Mouse (Mus musculus) bone marrow macrophage, adult 2 months (primary cell): Measurements from ENCODE around the gene Fntb. TPM values are rescaled to one million over a fixed set of nuclear protein-coding genes. Genes with fewer than 3 reads are reported as not detected.
A peak's percentile ranks its signal among the peaks of the same experiment; 100 is the strongest.

ENCODE experiments used
- H3K27ac ChIP-seq: 2 replicates; pipeline ENCODE4 v1.5.1; 2012; ENCODE audit warnings: low read depth, low read length; ENCODE audit not compliant: insufficient read depth
- H3K4me1 ChIP-seq: 2 replicates; pipeline ENCODE4 v1.6.1; 2012; ENCODE audit warnings: low read length; ENCODE audit not compliant: control insufficient read depth, insufficient read depth
- H3K4me3 ChIP-seq: 2 replicates; pipeline ENCODE4 v1.5.1; 2012; ENCODE audit warnings: mild to moderate bottlenecking, low read length, moderate library complexity; ENCODE audit not compliant: insufficient read depth
- CTCF ChIP-seq: IDR thresholded peaks from 2 replicates; pipeline ENCODE4 v1.5.1; 2012; ENCODE audit warnings: low read depth, mild to moderate bottlenecking, low read length, moderate library complexity
- POLR2A ChIP-seq: IDR thresholded peaks from 2 replicates; pipeline ENCODE4 v1.6.1; 2012; ENCODE audit warnings: mild to moderate bottlenecking, low read depth, low read length, borderline replicate concordance
- polyA plus RNA-seq: library from polyadenylated mRNA; stranded (reverse); fragments of >200 nt; gene quantifications from 2 replicates; pipeline ENCODE4 v1.2.4, GENCODE M21; 2012; ENCODE audit not compliant: missing spikeins, insufficient read depth, insufficient read length

Fntb gene
- polyA plus RNA-seq, 1 experiment: 5.5 TPM

DNA sequence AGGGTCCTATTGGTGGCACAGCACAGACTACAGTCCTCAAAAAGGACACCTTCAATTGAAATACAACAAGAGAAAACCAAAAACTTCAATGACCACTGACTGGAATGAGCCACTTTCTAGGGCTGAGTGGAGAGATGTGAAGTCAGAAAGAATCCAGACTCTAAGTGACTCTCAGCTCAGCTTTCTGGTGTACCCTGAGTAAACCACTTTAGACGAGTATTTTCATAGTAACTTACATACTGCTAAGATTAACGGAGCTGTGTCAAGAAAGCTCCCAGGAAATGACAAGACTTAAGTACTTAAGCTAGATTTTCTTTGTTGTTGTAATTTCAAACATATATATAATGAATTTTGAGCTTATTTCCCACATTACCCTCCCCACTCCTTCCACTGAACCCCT lies 182.8 kb downstream of the Fntb start:
- TF ChIP-seq CTCF (no peak), POLR2A (no peak)

DNA sequence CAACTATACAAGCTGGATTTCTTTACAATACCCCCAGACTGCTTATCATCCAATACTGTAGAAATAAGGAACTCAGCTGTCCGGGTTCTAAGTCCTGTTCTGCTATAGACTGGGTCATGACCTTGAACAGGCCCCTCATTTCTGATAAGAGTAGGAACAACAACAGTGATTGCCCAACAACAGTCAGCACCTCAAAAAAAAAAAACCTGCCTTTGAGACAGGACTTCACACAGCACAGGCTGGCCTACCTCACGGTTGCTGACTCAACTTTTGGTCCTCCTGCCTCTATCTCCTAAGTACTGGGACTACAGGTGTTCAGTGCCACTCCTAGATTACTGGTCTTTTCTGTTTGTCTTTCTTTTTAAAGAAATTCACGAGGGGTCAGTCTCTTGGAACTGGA lies 183.4 kb downstream of the Fntb start:
- no peak overlapping the region for H3K27ac ChIP-seq
- no peak for TF ChIP-seq CTCF
- no peak overlapping the region for H3K4me3 ChIP-seq
- peaks cover 45% of the 10 kb centered on the region for H3K4me1 ChIP-seq

More for the DNA sequence above, 182.8 kb downstream of the Fntb start:
- Histone ChIP-seq H3K27ac (no peak overlapping the region), H3K4me1 (peaks cover 49% of the 10 kb centered on the region), H3K4me3 (no peak overlapping the region)

DNA sequence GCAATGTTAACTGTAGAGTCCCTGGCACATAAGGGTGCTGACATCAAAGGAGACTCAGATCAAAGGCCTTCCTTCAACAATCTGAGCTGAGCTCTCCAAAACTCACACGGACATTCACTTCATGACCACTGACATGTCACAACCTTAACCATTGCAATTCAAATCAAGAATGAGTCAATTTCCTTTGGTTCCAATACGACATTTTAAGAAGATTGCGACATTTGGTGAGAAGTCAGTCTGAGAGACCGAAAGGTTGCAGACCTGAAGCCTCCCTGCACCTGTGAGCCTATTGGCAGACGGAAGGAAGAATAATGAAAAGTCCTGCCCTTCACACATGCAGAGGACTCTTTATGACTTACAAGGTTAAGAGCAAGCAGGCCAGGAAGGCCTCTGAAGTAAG lies 184.9 kb downstream of the Fntb start:
- Histone ChIP-seq H3K4me1 (peaks cover 32% of the 10 kb centered on the region), H3K27ac (peak overlapping the region; percentile 14; the same call in 1 of the 2 replicates), H3K4me3 (no peak overlapping the region)
- TF ChIP-seq POLR2A: no peak
- TF ChIP-seq CTCF: no peak

DNA sequence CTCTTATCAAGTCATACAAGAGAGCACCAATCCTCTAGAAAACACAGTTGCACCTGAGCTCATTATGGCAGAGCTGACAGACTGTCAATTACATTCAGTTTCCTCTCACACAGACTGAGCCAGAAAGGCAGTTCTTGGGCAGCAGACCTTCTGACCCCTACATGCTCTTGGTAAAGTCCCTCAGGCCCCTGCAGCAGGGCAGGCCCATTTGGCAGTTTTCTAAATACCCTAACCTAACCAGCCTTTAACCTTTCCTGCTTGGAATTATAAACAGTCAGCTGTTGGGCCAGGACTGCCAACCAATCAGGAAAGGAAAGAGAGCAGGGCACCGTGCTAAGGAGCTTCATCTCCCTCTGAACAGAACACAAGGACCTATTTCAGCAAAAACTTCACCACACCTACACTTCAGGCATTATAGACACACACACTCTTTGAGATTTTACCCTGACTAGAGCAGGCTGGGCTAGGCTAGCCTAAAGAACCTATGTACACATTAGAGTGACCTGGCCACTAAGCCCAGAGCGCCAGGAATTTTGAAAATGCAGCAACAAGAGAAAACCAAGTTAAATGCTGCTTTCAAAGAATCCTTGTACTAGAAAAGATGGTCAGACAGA lies 188.5 kb downstream of the Fntb start:
- Histone ChIP-seq H3K4me3 (no peak overlapping the region), H3K27ac (no peak overlapping the region), H3K4me1 (peaks cover 36% of the 10 kb centered on the region)
- TF ChIP-seq CTCF (no peak), POLR2A (no peak)

DNA sequence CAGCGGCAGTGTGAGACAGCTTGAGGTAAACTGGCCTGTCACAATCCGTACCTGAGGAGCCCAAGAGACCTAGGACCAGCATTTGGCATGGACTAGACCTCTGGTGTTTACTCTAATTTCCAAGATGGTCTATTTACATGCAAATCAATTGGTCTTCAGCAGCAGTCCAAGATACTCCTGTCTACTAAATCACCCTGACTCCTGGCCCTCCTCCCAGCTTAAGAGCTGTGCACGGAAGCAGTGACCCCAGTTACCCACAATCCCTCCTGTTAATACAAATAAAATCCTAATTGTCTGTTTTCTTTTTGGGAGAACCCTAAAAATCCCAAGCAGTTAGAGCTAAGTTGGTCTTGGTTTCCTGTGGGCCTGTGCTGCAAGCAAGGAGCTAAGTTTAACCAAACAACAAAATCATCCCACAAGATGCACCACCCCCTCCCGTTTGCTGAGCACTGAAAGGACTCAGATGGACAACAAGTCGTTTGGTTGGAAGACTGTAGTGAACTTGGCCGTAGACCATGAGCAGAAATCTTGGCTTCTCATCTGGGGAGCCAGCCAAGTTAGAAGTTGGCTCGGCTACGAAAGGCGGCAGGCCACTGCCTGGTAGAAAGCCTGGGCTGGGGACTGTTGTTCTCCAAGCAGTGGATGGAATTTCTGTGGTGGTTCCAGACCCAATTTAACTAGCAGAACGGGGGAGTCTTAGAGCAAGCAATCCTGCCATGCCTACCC lies 189.5 kb downstream of the Fntb start:
- H3K4me3 ChIP-seq: no peak overlapping the region
- TF ChIP-seq CTCF (no peak), POLR2A (no peak)
- no peak overlapping the region for H3K27ac ChIP-seq
- H3K4me1 ChIP-seq: peaks cover 34% of the 10 kb centered on the region

DNA sequence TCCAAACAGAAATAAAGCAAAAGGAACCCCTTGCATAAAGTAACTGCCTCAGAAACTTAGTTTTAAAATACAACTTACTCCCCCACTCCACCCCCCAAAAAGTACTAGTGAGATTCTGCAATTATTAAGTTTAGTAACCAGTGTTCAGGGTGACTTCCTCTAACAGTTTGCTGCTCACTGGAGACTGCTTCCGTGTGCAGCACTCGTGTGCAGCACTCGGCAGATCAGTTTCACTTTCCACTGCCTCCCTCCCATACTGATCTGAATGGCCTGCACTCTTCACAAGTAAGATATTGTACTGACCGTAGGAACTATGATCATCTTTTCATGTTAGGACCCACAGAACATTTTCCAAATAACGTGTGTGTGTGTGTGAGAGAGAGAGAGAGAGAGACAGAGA lies 192.3 kb downstream of the Fntb start:
- Histone ChIP-seq H3K27ac (peak overlapping the region; percentile 91), H3K4me1 (peaks cover 21% of the 10 kb centered on the region), H3K4me3 (peak overlapping the region; percentile 60)
- no peak for TF ChIP-seq POLR2A
- no peak for TF ChIP-seq CTCF

DNA sequence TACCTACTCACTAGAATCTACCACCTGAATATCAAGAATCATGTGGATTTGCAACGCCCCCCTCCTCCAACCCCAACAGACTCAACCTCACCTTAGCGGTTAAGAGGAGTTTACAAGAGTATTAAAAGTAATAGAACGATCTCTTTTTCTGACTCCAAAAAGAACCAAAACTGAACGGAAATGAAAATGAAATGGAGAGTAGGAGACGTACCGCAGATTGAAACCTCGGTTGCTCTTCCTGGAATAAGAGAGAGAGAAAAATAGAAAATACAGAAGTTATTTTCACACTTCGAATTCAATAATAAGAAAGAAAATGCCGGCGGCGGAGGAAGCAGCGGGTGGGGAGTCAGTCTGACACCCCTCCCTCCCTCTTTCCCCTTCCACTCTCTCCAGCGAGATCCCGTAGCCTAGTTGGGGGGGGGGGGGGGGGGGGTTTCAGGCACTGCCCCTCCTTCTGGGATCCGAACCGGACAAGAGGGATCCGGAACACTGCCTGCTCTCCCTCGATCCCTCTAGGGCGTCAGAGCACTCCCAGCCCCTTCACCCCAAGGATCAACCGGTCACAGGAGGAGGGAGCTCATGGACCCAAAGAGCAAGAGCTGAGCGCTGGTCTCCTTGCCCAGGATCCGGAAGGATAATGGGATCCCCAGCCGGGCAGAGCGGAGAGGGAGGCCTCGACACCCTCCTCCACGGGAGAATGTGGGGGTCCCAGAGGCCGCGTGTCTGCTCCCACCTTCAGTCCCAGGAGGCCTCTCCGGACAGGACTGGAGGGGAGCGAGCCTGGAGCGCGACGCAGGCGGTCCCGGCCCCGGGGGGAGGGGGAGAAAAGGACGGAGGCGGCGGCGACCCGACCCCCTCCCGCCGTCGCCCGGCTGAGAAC lies 195.9 kb downstream of the Fntb start:
- Histone ChIP-seq H3K4me1 (peaks cover 19% of the 10 kb centered on the region), H3K4me3 (peak overlapping the region; percentile 97), H3K27ac (peak overlapping the region; percentile 79)
- TF ChIP-seq POLR2A (no peak), CTCF (no peak)

DNA sequence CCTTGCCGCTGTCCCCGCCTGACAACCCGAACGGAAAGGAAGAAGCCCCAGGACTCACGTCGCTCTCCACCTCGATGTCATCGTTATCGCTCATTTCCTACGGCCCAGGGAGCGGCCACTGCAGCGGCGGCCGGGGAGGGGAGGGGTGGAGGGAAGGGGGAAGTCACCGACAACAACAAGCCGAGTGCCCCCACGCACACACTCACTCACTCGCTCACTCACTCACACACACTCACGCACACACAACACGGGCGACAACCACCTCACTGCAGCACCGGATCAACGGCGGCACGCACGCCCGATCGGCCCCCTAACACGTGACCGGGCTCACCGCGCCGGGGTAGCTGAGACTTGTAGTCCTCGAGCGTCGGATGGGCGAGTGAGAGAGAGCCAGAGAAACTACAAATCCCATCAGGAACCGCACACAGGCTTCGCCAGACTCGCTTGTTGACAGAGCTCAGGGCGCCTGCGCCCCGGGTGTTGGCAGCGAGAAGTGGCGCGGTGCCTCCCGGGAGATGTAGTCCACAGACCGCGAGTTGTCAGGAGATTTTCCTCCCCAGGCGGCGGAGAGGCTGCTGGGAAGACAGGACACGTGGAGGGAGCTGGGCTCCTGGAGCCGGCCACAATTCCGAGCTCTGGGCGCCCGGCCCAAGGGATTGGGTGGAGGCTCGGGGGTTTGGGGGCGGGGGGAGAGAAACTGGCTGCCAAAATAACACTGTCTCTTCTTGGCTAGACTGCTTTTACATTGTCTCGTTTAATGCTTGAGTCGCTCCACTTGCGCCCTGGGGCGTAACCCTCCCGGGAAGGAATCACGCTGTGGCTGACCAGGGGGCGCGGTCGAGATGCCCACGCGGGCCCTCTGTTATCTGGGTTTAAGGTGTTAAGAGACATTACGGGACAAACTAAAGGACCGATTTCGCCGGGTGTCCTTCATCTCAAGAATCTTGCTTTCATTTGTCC lies 196.8 kb downstream of the Fntb start, which contains the start of gene Max:
Gene Max, minus strand, starts transcription at position 270 of the 960 bp plus-strand sequence.
- peaks cover 16% of the 10 kb centered on the region for H3K4me1 ChIP-seq
- TF ChIP-seq CTCF: no peak
- TF ChIP-seq POLR2A: peak; percentile 34; the same call in 1 of the 2 replicates

DNA sequence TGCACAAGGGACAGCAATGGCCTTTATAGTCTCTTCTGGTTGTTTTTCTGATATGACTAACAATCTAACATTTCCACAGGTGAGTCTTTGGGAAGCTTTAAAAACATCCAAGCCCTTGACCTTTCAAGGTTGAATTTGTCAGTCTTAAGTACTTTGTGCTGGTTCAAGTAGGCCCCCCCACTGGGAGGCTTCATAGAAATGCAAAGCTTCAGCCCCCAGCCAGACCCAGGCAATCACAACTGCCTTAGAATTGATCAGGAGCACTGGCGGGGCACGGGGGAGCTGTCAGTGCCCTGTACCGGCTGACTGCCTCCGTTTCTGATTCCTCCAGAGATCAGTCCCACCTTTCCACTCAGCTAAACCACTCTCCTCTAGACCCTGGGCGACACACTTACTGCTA lies 199.7 kb downstream of the Fntb start:
- TF ChIP-seq POLR2A: no peak
- TF ChIP-seq CTCF: no peak
- H3K27ac ChIP-seq: no peak overlapping the region
- H3K4me3 ChIP-seq: no peak overlapping the region
- H3K4me1 ChIP-seq: peaks cover 6% of the 10 kb centered on the region

More for the DNA sequence above, 196.8 kb downstream of the Fntb start, which contains the start of gene Max:
- Histone ChIP-seq H3K27ac (peak within 1 kb of the TSS; percentile 79), H3K4me3 (peak within 1 kb of the TSS; percentile 97)
